Mouse (Mus musculus) heart, embryonic 15.5 days (tissue): ENCODE results near the gene Epas1. TPM values are rescaled to one million over a fixed set of nuclear protein-coding genes. Genes with fewer than 3 reads are reported as not detected.

Experiments used
- ATAC-seq: fragments of 200-750 bp; cut with Nextera tagmentation; replicated peaks from 2 replicates; pipeline ENCODE4 v1.8.0; 2017; ENCODE audit warnings: low read depth, moderate TSS enrichment; ENCODE audit not compliant: insufficient number of reproducible peaks, insufficient read depth, low FRiP score
- H3K27ac ChIP-seq: fragments of 300-500 bp; sonication (generic); 2 replicates; pipeline ENCODE4 v1.5.1; 2015; ENCODE audit warnings: mild to moderate bottlenecking, inconsistent platforms
- H3K27me3 ChIP-seq: fragments of 300-500 bp; sonication (generic); 2 replicates; pipeline ENCODE4 v1.6.1; 2015; ENCODE audit warnings: inconsistent platforms
- H3K36me3 ChIP-seq: fragments of 300-500 bp; sonication (generic); 2 replicates; pipeline ENCODE4 v1.6.1; 2015; ENCODE audit warnings: mild to moderate bottlenecking, inconsistent platforms
- H3K4me1 ChIP-seq: fragments of 300-500 bp; sonication (generic); replicated peaks from 2 replicates; pipeline ENCODE4 v1.6.1; 2015; ENCODE audit warnings: inconsistent platforms
- H3K4me2 ChIP-seq: fragments of 300-500 bp; sonication (generic); 2 replicates; pipeline ENCODE4 v1.6.1; 2015; ENCODE audit warnings: inconsistent platforms, mild to moderate bottlenecking, moderate library complexity
- H3K4me3 ChIP-seq: fragments of 300-500 bp; sonication (generic); 2 replicates; pipeline ENCODE4 v1.5.1; 2015; ENCODE audit warnings: mild to moderate bottlenecking, inconsistent platforms
- H3K9ac ChIP-seq: fragments of 300-500 bp; sonication (generic); 2 replicates; pipeline ENCODE4 v1.6.1; 2015; ENCODE audit warnings: mild to moderate bottlenecking, inconsistent platforms
- H3K9me3 ChIP-seq: fragments of 300-500 bp; sonication (generic); replicated peaks from 2 replicates; pipeline ENCODE4 v1.6.1; 2016; ENCODE audit warnings: inconsistent platforms
- WGBS: fragments of 180-500 bp; shearing (Covaris S2); methylation state at CpG from one replicate; pipeline ENCODE4 v1.1.7; 2015; ENCODE audit warnings: mixed read lengths; 5-methylcytosine and 5-hydroxymethylcytosine counted together
- polyA plus RNA-seq: library from polyadenylated mRNA; unstranded; fragments of >200 nt; fragmentation: Nextera tagmentation; extraction: Ambion mirVana; gene quantifications from 2 replicates; pipeline ENCODE4 v1.2.1, GENCODE M21; 2015

Gene Epas1
- polyA plus RNA-seq, 1 experiment from 2014 or later, result 7.1 TPM

GRCm38 (mm10) chr17:86788316-86788715 lies 34.8 kb downstream of the Epas1 start:
- 63% methylated on average over 6 of the region's 6 CpGs for WGBS
- ATAC-seq, result no peak
- H3K36me3 ChIP-seq, result no peaks in the 10 kb centered on the region
- H3K4me1 ChIP-seq, result peaks cover 33% of the 10 kb centered on the region
- no peak overlapping the region for H3K4me2 ChIP-seq
- H3K9ac ChIP-seq, result no peak overlapping the region
- H3K27me3 ChIP-seq, result no peaks in the 10 kb centered on the region
- H3K4me3 ChIP-seq, result no peak overlapping the region
- no peak overlapping the region for H3K27ac ChIP-seq
- no peaks in the 10 kb centered on the region for H3K9me3 ChIP-seq

- WGBS, result 76% methylated on average over 8 of the region's 8 CpGs
Measured at GRCm38 (mm10) chr17:86791925-86792324, 38.4 kb downstream of the Epas1 start.

GRCm38 (mm10) chr17:86795773-86796172 lies 42.3 kb downstream of the Epas1 start:
- H3K27me3 ChIP-seq, result no peaks in the 10 kb centered on the region
- H3K27ac ChIP-seq, result no peak overlapping the region
- WGBS, result 75% methylated on average over 5 of the region's 5 CpGs
- no peaks in the 10 kb centered on the region for H3K9me3 ChIP-seq
- H3K9ac ChIP-seq, result no peak overlapping the region
- no peak overlapping the region for H3K4me2 ChIP-seq
- H3K4me1 ChIP-seq, result peaks cover 14% of the 10 kb centered on the region
- H3K36me3 ChIP-seq, result no peaks in the 10 kb centered on the region
- H3K4me3 ChIP-seq, result no peak overlapping the region
- no peak for ATAC-seq

More at GRCm38 (mm10) chr17:86791925-86792324, 38.4 kb downstream of the Epas1 start:
- Histone ChIP-seq H3K9me3 (no peaks in the 10 kb centered on the region), H3K27me3 (no peaks in the 10 kb centered on the region), H3K9ac (no peak overlapping the region), H3K4me2 (no peak overlapping the region), H3K4me1 (peaks cover 8% of the 10 kb centered on the region; the same call in 1 of the 2 replicates), H3K4me3 (no peak overlapping the region), H3K36me3 (no peaks in the 10 kb centered on the region), H3K27ac (no peak overlapping the region)
- ATAC-seq, result no peak

GRCm38 (mm10) chr17:86797031-86797430 lies 43.5 kb downstream of the Epas1 start:
- no peak overlapping the region for H3K27ac ChIP-seq
- H3K4me3 ChIP-seq, result no peak overlapping the region
- H3K4me1 ChIP-seq, result peaks cover 21% of the 10 kb centered on the region
- H3K9ac ChIP-seq, result no peak overlapping the region
- H3K36me3 ChIP-seq, result no peaks in the 10 kb centered on the region
- H3K4me2 ChIP-seq, result no peak overlapping the region
- H3K9me3 ChIP-seq, result no peaks in the 10 kb centered on the region
- no peak for ATAC-seq
- H3K27me3 ChIP-seq, result no peaks in the 10 kb centered on the region
- 90% methylated on average over 13 of the region's 13 CpGs for WGBS

- 38% methylated on average over 8 of the region's 8 CpGs for WGBS
- H3K9ac ChIP-seq, result peak overlapping the region; percentile 24; the same call in 1 of the 2 replicates
- no peaks in the 10 kb centered on the region for H3K9me3 ChIP-seq
- H3K36me3 ChIP-seq, result no peaks in the 10 kb centered on the region
- ATAC-seq, result no peak
- H3K27me3 ChIP-seq, result no peaks in the 10 kb centered on the region
- H3K4me1 ChIP-seq, result peaks cover 33% of the 10 kb centered on the region
- no peak overlapping the region for H3K4me3 ChIP-seq
- peak overlapping the region; percentile 60 for H3K27ac ChIP-seq
- no peak overlapping the region for H3K4me2 ChIP-seq
Measured at GRCm38 (mm10) chr17:86798460-86798859, 45.0 kb downstream of the Epas1 start.

GRCm38 (mm10) chr17:86798951-86799350 lies 45.5 kb downstream of the Epas1 start:
- WGBS, result 56% methylated on average over 11 of the region's 11 CpGs
- Histone ChIP-seq H3K9me3 (no peaks in the 10 kb centered on the region), H3K4me1 (peaks cover 33% of the 10 kb centered on the region), H3K4me3 (no peak overlapping the region), H3K9ac (no peak overlapping the region), H3K36me3 (no peaks in the 10 kb centered on the region), H3K4me2 (no peak overlapping the region), H3K27ac (peak overlapping the region; percentile 70), H3K27me3 (no peaks in the 10 kb centered on the region)
- no peak for ATAC-seq

GRCm38 (mm10) chr17:86800535-86800934 lies 47.0 kb downstream of the Epas1 start:
- H3K4me2 ChIP-seq, result no peak overlapping the region
- H3K27ac ChIP-seq, result peak overlapping the region; percentile 70
- H3K4me1 ChIP-seq, result peaks cover 33% of the 10 kb centered on the region
- no peaks in the 10 kb centered on the region for H3K27me3 ChIP-seq
- H3K4me3 ChIP-seq, result no peak overlapping the region
- 58% methylated on average over 12 of the region's 12 CpGs for WGBS
- peak; percentile 44; the same call in 1 of the 2 replicates for ATAC-seq
- H3K9ac ChIP-seq, result no peak overlapping the region
- H3K9me3 ChIP-seq, result no peaks in the 10 kb centered on the region
- no peaks in the 10 kb centered on the region for H3K36me3 ChIP-seq

GRCm38 (mm10) chr17:86801213-86801815 lies 47.8 kb downstream of the Epas1 start:
- peak overlapping the region; percentile 70 for H3K27ac ChIP-seq
- H3K9ac ChIP-seq, result no peak overlapping the region
- no peaks in the 10 kb centered on the region for H3K9me3 ChIP-seq
- no peak overlapping the region for H3K4me3 ChIP-seq
- no peaks in the 10 kb centered on the region for H3K36me3 ChIP-seq
- no peaks in the 10 kb centered on the region for H3K27me3 ChIP-seq
- no peak overlapping the region for H3K4me2 ChIP-seq
- ATAC-seq, result no peak
- peaks cover 33% of the 10 kb centered on the region for H3K4me1 ChIP-seq
- 61% methylated on average over 11 of the region's 11 CpGs for WGBS

GRCm38 (mm10) chr17:86801876-86802275 lies 48.4 kb downstream of the Epas1 start:
- H3K27ac ChIP-seq, result peak overlapping the region; percentile 70
- no peaks in the 10 kb centered on the region for H3K9me3 ChIP-seq
- no peak overlapping the region for H3K4me3 ChIP-seq
- H3K36me3 ChIP-seq, result no peaks in the 10 kb centered on the region
- no peaks in the 10 kb centered on the region for H3K27me3 ChIP-seq
- no peak overlapping the region for H3K9ac ChIP-seq
- H3K4me1 ChIP-seq, result peaks cover 33% of the 10 kb centered on the region
- WGBS, result 26% methylated on average over 9 of the region's 9 CpGs
- no peak overlapping the region for H3K4me2 ChIP-seq
- ATAC-seq, result no peak

- H3K9me3 ChIP-seq, result no peaks in the 10 kb centered on the region
- peaks cover 33% of the 10 kb centered on the region for H3K4me1 ChIP-seq
- no peaks in the 10 kb centered on the region for H3K27me3 ChIP-seq
- H3K9ac ChIP-seq, result no peak overlapping the region
- peak; percentile 33; the same call in 1 of the 2 replicates for ATAC-seq
- H3K4me3 ChIP-seq, result no peak overlapping the region
- H3K4me2 ChIP-seq, result no peak overlapping the region; the same call in 1 of the 2 replicates
- 43% methylated on average over 9 of the region's 9 CpGs for WGBS
- peak overlapping the region; percentile 70 for H3K27ac ChIP-seq
- no peaks in the 10 kb centered on the region for H3K36me3 ChIP-seq
Measured at GRCm38 (mm10) chr17:86802351-86802985, 49.0 kb downstream of the Epas1 start.

GRCm38 (mm10) chr17:86803147-86803546 lies 49.6 kb downstream of the Epas1 start:
- Histone ChIP-seq H3K4me1 (peaks cover 29% of the 10 kb centered on the region), H3K4me3 (no peak overlapping the region), H3K36me3 (no peaks in the 10 kb centered on the region), H3K27me3 (no peaks in the 10 kb centered on the region), H3K4me2 (no peak overlapping the region), H3K9ac (no peak overlapping the region), H3K27ac (peak overlapping the region; percentile 70; the same call in 1 of the 2 replicates), H3K9me3 (no peaks in the 10 kb centered on the region)
- 76% methylated on average over 10 of the region's 10 CpGs for WGBS
- ATAC-seq, result no peak

- H3K4me3 ChIP-seq, result no peak overlapping the region
- H3K27me3 ChIP-seq, result no peaks in the 10 kb centered on the region
- no peak overlapping the region for H3K4me2 ChIP-seq
- H3K9ac ChIP-seq, result no peak overlapping the region
- H3K36me3 ChIP-seq, result no peaks in the 10 kb centered on the region
- no peak for ATAC-seq
- no peak overlapping the region for H3K27ac ChIP-seq
- H3K9me3 ChIP-seq, result no peaks in the 10 kb centered on the region
- H3K4me1 ChIP-seq, result peaks cover 24% of the 10 kb centered on the region
- WGBS, result 78% methylated on average over 5 of the region's 5 CpGs
Measured at GRCm38 (mm10) chr17:86803653-86804052, 50.2 kb downstream of the Epas1 start.
